Comparison of ENCODE assay signal across 9 mouse cellular contexts in genomic region chr16:9004012-9004411, GRCm38 (mm10).
DNase-seq lines count a peak whose midpoint lies in the region; ATAC-seq lines count a peak whose summit lies in the region.
"Had no signal": no experiment of that assay in that cellular context is flagged by ENCODE, and none has a peak within 500 bp of the region (broad histone marks: within the 10 kb centered on the region; RNA-seq: fewer than 3 reads in every experiment).

No protein-coding gene starts in this region.

- H3K9ac ChIP-seq in kidney, embryonic 14.5 days (ENCODE audit: low read depth, low read length) = no peak overlapping the region
- no peak overlapping the region for H3K9ac ChIP-seq in embryonic facial prominence, embryonic 11.5 days (replicated peaks; ENCODE audit: low read length)
- no peak overlapping the region for H3K9ac ChIP-seq in midbrain, embryonic 11.5 days (ENCODE audit: low read length)
- H3K9ac ChIP-seq: limb, embryonic 13.5 days had no signal

- no peaks in the 10 kb centered on the region for H3K27me3 ChIP-seq in kidney, embryonic 14.5 days (ENCODE audit: control insufficient read depth, insufficient read depth, low read length)
- no peaks in the 10 kb centered on the region for H3K27me3 ChIP-seq in embryonic facial prominence, embryonic 11.5 days (ENCODE audit: control insufficient read depth, insufficient read depth, low read length)
- no peaks in the 10 kb centered on the region for H3K27me3 ChIP-seq in midbrain, embryonic 11.5 days (ENCODE audit: control insufficient read depth, insufficient read depth, low read length)

- no peak overlapping the region for H3K27ac ChIP-seq in kidney, embryonic 14.5 days (ENCODE audit: low read depth, low read length)
- no peak overlapping the region for H3K27ac ChIP-seq in embryonic facial prominence, embryonic 11.5 days (replicated peaks; ENCODE audit: low read depth, low read length)
- H3K27ac ChIP-seq in midbrain, embryonic 11.5 days (ENCODE audit: low read depth, low read length) = no peak overlapping the region
- H3K27ac ChIP-seq: limb, embryonic 13.5 days had no signal

- WGBS in kidney, embryonic 14.5 days = 34% methylated on average over 6 of the region's 6 CpGs
- WGBS in embryonic facial prominence, embryonic 11.5 days = 37% methylated on average over 6 of the region's 6 CpGs
- WGBS in midbrain, embryonic 11.5 days = 37% methylated on average over 6 of the region's 6 CpGs

- no peak for DNase-seq in kidney, adult 9 months
- DNase-seq in embryonic facial prominence, embryonic 11.5 days (ENCODE audit: low spot score) = peak; percentile 39
- DNase-seq in heart, postnatal 4 days = peak; percentile 47
- DNase-seq in midbrain, embryonic 11.5 days (ENCODE audit: low spot score, missing footprints) = no peak
- DNase-seq in urinary bladder, adult 2 months (ENCODE audit: low spot score) = no peak
- DNase-seq in ovary, postnatal 14 days (ENCODE audit: low spot score) = no peak
- no peak for DNase-seq in adrenal gland, adult 8-10 months

- H3K4me2 ChIP-seq in kidney, embryonic 14.5 days (replicated peaks; ENCODE audit: low read depth, low read length) = no peak overlapping the region
- H3K4me2 ChIP-seq in embryonic facial prominence, embryonic 11.5 days (ENCODE audit: low read depth, low read length) = no peak overlapping the region
- no peak overlapping the region for H3K4me2 ChIP-seq in midbrain, embryonic 11.5 days
- H3K4me2 ChIP-seq: limb, embryonic 13.5 days had no signal

- no peaks in the 10 kb centered on the region for H3K4me1 ChIP-seq in kidney, embryonic 14.5 days (ENCODE audit: control insufficient read depth, insufficient read depth, low read length)
- no peaks in the 10 kb centered on the region for H3K4me1 ChIP-seq in embryonic facial prominence, embryonic 11.5 days (ENCODE audit: control insufficient read depth, insufficient read depth, low read length)
- H3K4me1 ChIP-seq in midbrain, embryonic 11.5 days (ENCODE audit: control insufficient read depth, insufficient read depth, low read length) = peaks cover 3% of the 10 kb centered on the region; the same call in 1 of the 2 replicates
- H3K4me1 ChIP-seq: limb, embryonic 13.5 days had no signal

- no peaks in the 10 kb centered on the region for H3K36me3 ChIP-seq in kidney, embryonic 14.5 days (ENCODE audit: control insufficient read depth, insufficient read depth, low read length)
- H3K36me3 ChIP-seq in embryonic facial prominence, embryonic 11.5 days (replicated peaks; ENCODE audit: control insufficient read depth, insufficient read depth, low read depth, low read length) = no peaks in the 10 kb centered on the region
- no peaks in the 10 kb centered on the region for H3K36me3 ChIP-seq in midbrain, embryonic 11.5 days (ENCODE audit: control insufficient read depth, insufficient read depth, low read length)
- H3K36me3 ChIP-seq: limb, embryonic 13.5 days had no signal

- H3K9me3 ChIP-seq in kidney, embryonic 14.5 days (ENCODE audit: control insufficient read depth, low read length) = no peaks in the 10 kb centered on the region
- H3K9me3 ChIP-seq in embryonic facial prominence, embryonic 11.5 days (replicated peaks; ENCODE audit: control insufficient read depth, low read length) = no peaks in the 10 kb centered on the region
- H3K9me3 ChIP-seq in midbrain, embryonic 11.5 days (ENCODE audit: control insufficient read depth, low read length) = no peaks in the 10 kb centered on the region
- H3K9me3 ChIP-seq: limb, embryonic 13.5 days had no signal

- H3K4me3 ChIP-seq in kidney, embryonic 14.5 days (ENCODE audit: low read length) = no peak overlapping the region
- H3K4me3 ChIP-seq in embryonic facial prominence, embryonic 11.5 days (ENCODE audit: low read depth, low read length) = no peak overlapping the region
- H3K4me3 ChIP-seq in midbrain, embryonic 11.5 days (ENCODE audit: low read depth, low read length) = no peak overlapping the region
- H3K4me3 ChIP-seq: limb, embryonic 13.5 days had no signal

- ATAC-seq in kidney, embryonic 14.5 days (ENCODE audit: low FRiP score, low TSS enrichment) = peak; percentile 24; the same call in 1 of the 2 replicates
- no peak for ATAC-seq in embryonic facial prominence, embryonic 11.5 days (replicated peaks; ENCODE audit: insufficient number of reproducible peaks, low FRiP score, low TSS enrichment, low read depth)
- ATAC-seq in midbrain, embryonic 11.5 days (ENCODE audit: low FRiP score) = peak; percentile 61; the same call in 1 of the 2 replicates

Comparison
In these comparisons a context has a peak if more than half of its experiments do, and no peak if none do; other contexts are left out.
1. DNase-seq: peak in embryonic facial prominence, embryonic 11.5 days (single experiment) and heart, postnatal 4 days (single experiment); none in kidney, adult 9 months (single experiment), midbrain, embryonic 11.5 days (single experiment), urinary bladder, adult 2 months (single experiment), ovary, postnatal 14 days (single experiment) and adrenal gland, adult 8-10 months (single experiment).